In the genomic region with DNA sequence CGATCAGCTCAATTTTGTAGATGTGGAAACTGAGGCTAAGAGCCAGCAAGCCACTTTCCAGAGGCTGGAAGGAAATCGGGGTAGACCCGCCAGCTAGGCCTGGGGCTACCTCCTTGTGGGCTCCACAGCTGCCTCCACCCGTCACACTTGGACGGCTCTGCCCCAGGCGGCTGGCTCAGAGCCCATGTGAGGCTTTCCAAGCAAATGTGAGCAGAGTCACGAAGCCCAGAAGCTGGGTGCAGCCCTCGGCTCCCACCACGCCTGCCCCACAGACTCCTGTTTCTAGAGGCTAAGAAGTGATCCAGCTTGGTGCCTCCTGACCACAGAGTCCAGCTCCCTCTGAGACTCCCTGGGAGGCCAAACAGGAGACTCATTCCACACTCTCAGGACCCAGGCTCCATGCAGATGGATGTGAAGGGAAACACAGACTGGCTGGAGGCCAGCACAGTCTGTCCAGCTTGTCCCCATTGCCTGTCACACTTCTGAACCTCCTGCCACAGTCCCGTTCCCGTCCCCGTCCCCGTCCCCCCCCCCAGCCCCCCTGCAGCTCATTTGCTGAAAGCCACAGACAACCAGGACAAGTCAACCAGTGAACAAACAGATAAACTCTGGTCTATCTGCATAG, we compare ENCODE assay signal across 8 mouse cellular contexts. TPM values are rescaled to one million over a fixed set of nuclear protein-coding genes. Genes with fewer than 3 reads are reported as not detected.
DNase-seq lines count a peak whose midpoint lies in the region; ATAC-seq and TF ChIP-seq lines count a peak whose summit lies in the region.

No protein-coding gene starts in this region.

- H3K9me3 ChIP-seq in hindbrain, postnatal 0 days (ENCODE audit: low read length) = no peaks in the 10 kb centered on the region
- H3K9me3 ChIP-seq in liver, embryonic 11.5 days (ENCODE audit: control insufficient read depth, low read length) = no peaks in the 10 kb centered on the region
- H3K9me3 ChIP-seq in neural tube, embryonic 15.5 days (replicated peaks) = no peaks in the 10 kb centered on the region

- peak; percentile 68 for ATAC-seq in hindbrain, postnatal 0 days
- 0 out of 2 replicates have a peak, but pooled peaks have one; percentile 24 for ATAC-seq in liver, embryonic 11.5 days (replicated peaks; ENCODE audit: low FRiP score)
- ATAC-seq in neural tube, embryonic 15.5 days (ENCODE audit: low FRiP score) = peak; percentile 58; the same call in 1 of the 2 replicates

- H3K9ac ChIP-seq in hindbrain, postnatal 0 days (replicated peaks; ENCODE audit: low read length) = no peak overlapping the region
- no peak overlapping the region for H3K9ac ChIP-seq in liver, embryonic 11.5 days (ENCODE audit: low read depth, low read length)
- H3K9ac ChIP-seq in neural tube, embryonic 15.5 days (replicated peaks) = no peak overlapping the region

- DNase-seq in frontal cortex, postnatal 36 days (ENCODE audit: low spot score in 2 of 2) = peak; percentile 39 to 49
- DNase-seq in frontal cortex, postnatal 25 days (ENCODE audit: low spot score in 2 of 2) = no peak
- DNase-seq in brain, embryonic 18.5 days (ENCODE audit: low read depth, low spot score) = peak; percentile 26
- peak; percentile 96 for DNase-seq in gastrocnemius, postnatal 25 days
- DNase-seq in hindbrain, postnatal 0 days (ENCODE audit: low spot score) = peak; percentile 75
- DNase-seq in liver, embryonic 11.5 days (ENCODE audit: low spot score) = no peak
- no peak for DNase-seq in thymus, postnatal 0 days (ENCODE audit: low spot score)

- 22% methylated on average over 13 of the region's 13 CpGs for WGBS in hindbrain, postnatal 0 days
- 59% methylated on average over 13 of the region's 13 CpGs for WGBS in liver, embryonic 11.5 days
- 38% methylated on average over 13 of the region's 13 CpGs for WGBS in neural tube, embryonic 15.5 days

- no peak for TF ChIP-seq CTCF in hindbrain, postnatal 0 days (IDR thresholded peaks at IDR 0.05; ENCODE audit: low read depth)

- H3K36me3 ChIP-seq in hindbrain, postnatal 0 days (ENCODE audit: insufficient read depth, low read length) = no peaks in the 10 kb centered on the region
- H3K36me3 ChIP-seq in liver, embryonic 11.5 days (ENCODE audit: control insufficient read depth, insufficient read depth, low read length) = no peaks in the 10 kb centered on the region
- H3K36me3 ChIP-seq in neural tube, embryonic 15.5 days = no peaks in the 10 kb centered on the region

- peaks cover 27% of the 10 kb centered on the region for H3K4me1 ChIP-seq in hindbrain, postnatal 0 days (ENCODE audit: insufficient read depth, low read length)
- H3K4me1 ChIP-seq in liver, embryonic 11.5 days (replicated peaks; ENCODE audit: control insufficient read depth, insufficient read depth, low read length) = peaks cover 36% of the 10 kb centered on the region
- peaks cover 35% of the 10 kb centered on the region for H3K4me1 ChIP-seq in neural tube, embryonic 15.5 days

- H3K27ac ChIP-seq in hindbrain, postnatal 0 days = peak overlapping the region; percentile 65; the same call in 1 of the 2 replicates
- H3K27ac ChIP-seq in liver, embryonic 11.5 days (ENCODE audit: low read depth, low read length) = no peak overlapping the region
- H3K27ac ChIP-seq in neural tube, embryonic 15.5 days (replicated peaks) = no peak overlapping the region; the same call in 1 of the 2 replicates

- H3K4me2 ChIP-seq in hindbrain, postnatal 0 days (ENCODE audit: low read depth, low read length) = 0 out of 2 replicates have a peak overlapping the region, but pooled peaks have one; percentile 6
- no peak overlapping the region for H3K4me2 ChIP-seq in liver, embryonic 11.5 days
- H3K4me2 ChIP-seq in neural tube, embryonic 15.5 days = no peak overlapping the region

- no peak overlapping the region for H3K4me3 ChIP-seq in hindbrain, postnatal 0 days (ENCODE audit: low read length)
- H3K4me3 ChIP-seq in liver, embryonic 11.5 days (ENCODE audit: low read depth, low read length) = no peak overlapping the region
- no peak overlapping the region for H3K4me3 ChIP-seq in neural tube, embryonic 15.5 days (replicated peaks)

- no peaks in the 10 kb centered on the region for H3K27me3 ChIP-seq in hindbrain, postnatal 0 days (ENCODE audit: insufficient read depth, low read length)
- no peaks in the 10 kb centered on the region for H3K27me3 ChIP-seq in liver, embryonic 11.5 days (replicated peaks; ENCODE audit: control insufficient read depth, insufficient read depth, low read length)
- peaks cover 10% of the 10 kb centered on the region for H3K27me3 ChIP-seq in neural tube, embryonic 15.5 days (replicated peaks)

RNA-seq across cellular contexts. Expression of a gene that starts 4.9 kb away (rescaled TPM):
- 10 to 100 TPM; 24.6 to 28.2 TPM for total RNA-seq in gastrocnemius, postnatal 25 days (2021)
- total RNA-seq in hindbrain, postnatal 0 days (2014; rRNA removed) = 16.4 and 17.6 TPM in 2 replicates
- 0.69 and 1.1 TPM in 2 replicates for polyA plus RNA-seq in hindbrain, postnatal 0 days (2015; fragmentation: Nextera tagmentation; extraction: Ambion mirVana)
- 5.4 and 6.3 TPM in 2 replicates for polyA plus RNA-seq in liver, embryonic 11.5 days (2014; fragmentation: Nextera tagmentation; extraction: Ambion mirVana)
- 1.2 and 2.1 TPM in 2 replicates for polyA plus RNA-seq in neural tube, embryonic 15.5 days (2015; fragmentation: Nextera tagmentation; extraction: Ambion mirVana)
- polyA plus RNA-seq in thymus, postnatal 0 days (2015; fragmentation: Nextera tagmentation; extraction: Ambion mirVana) = 1.6 and 2.1 TPM in 2 replicates

RNA-seq across cellular contexts. Expression of a gene that starts 26.7 kb away (rescaled TPM):
- total RNA-seq in gastrocnemius, postnatal 25 days (2021) = 10 to 100 TPM; 10.8 to 12.6 TPM
- 57.7 and 60.8 TPM in 2 replicates for total RNA-seq in hindbrain, postnatal 0 days (2014; rRNA removed)
- polyA plus RNA-seq in hindbrain, postnatal 0 days (2015; fragmentation: Nextera tagmentation; extraction: Ambion mirVana) = 33.3 and 37.2 TPM in 2 replicates
- 27.9 and 31.3 TPM in 2 replicates for polyA plus RNA-seq in liver, embryonic 11.5 days (2014; fragmentation: Nextera tagmentation; extraction: Ambion mirVana)
- polyA plus RNA-seq in neural tube, embryonic 15.5 days (2015; fragmentation: Nextera tagmentation; extraction: Ambion mirVana) = 35.1 and 36.5 TPM in 2 replicates
- 6.8 and 8.6 TPM in 2 replicates for polyA plus RNA-seq in thymus, postnatal 0 days (2015; fragmentation: Nextera tagmentation; extraction: Ambion mirVana)

Comparison
In these comparisons a context has a peak if more than half of its experiments do, and no peak if none do; other contexts are left out.
1. DNase-seq: peak in frontal cortex, postnatal 36 days (2 of 2), brain, embryonic 18.5 days (single experiment), gastrocnemius, postnatal 25 days (single experiment) and hindbrain, postnatal 0 days (single experiment); none in frontal cortex, postnatal 25 days (0 of 2), liver, embryonic 11.5 days (single experiment) and thymus, postnatal 0 days (single experiment).
2. Peak in every context shown above with its lines, with median percentiles within 50 percentile points of each other: ATAC-seq.